Comparison of ENCODE assay signal across 20 mouse cellular contexts in the genomic region with DNA sequence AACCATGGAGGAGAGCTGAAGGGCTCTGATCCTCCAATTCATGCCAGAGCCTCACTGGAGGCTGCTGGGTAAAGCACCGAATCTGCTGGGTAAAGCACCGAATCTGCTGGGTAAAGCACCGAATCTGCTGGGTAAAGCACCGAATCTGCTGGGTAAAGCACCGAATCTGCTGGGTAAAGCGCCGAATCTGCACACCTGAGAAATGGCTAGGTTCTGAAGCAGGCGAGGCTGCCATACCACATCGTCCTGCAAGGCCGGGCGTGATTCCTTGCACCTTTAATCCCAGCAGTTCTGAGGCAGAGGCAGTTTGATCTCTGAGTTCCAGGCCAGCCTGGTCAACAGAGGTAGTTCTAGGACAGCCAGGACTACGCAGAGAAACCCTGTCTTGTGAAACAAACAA. TPM values are rescaled to one million over a fixed set of nuclear protein-coding genes. Genes with fewer than 3 reads are reported as not detected.
"Had no signal": no experiment of that assay in that cellular context is flagged by ENCODE, and none has a peak within 500 bp of the region (broad histone marks: within the 10 kb centered on the region; RNA-seq: fewer than 3 reads in every experiment).

No protein-coding gene starts in this region.

- H3K9me3 ChIP-seq: lung, embryonic 15.5 days; midbrain, embryonic 12.5 days; neural tube, embryonic 12.5 days; stomach, embryonic 15.5 days had no signal

- H3K36me3 ChIP-seq: lung, embryonic 15.5 days; midbrain, embryonic 12.5 days; neural tube, embryonic 12.5 days; stomach, embryonic 15.5 days had no signal

- ATAC-seq: liver, postnatal 0 days; lung, postnatal 0 days; midbrain, embryonic 16.5 days had no signal

- H3K4me3 ChIP-seq: lung, embryonic 15.5 days; megakaryocyte, embryonic 14.5 days; midbrain, embryonic 12.5 days; neural tube, embryonic 12.5 days; stomach, embryonic 15.5 days had no signal

- H3K4me2 ChIP-seq: lung, embryonic 15.5 days; midbrain, embryonic 12.5 days; neural tube, embryonic 12.5 days; stomach, embryonic 15.5 days had no signal

- H3K27ac ChIP-seq: lung, embryonic 15.5 days; macrophage; midbrain, embryonic 12.5 days; neural tube, embryonic 12.5 days; stomach, embryonic 15.5 days; stomach, postnatal 0 days had no signal

- H3K27me3 ChIP-seq: lung, embryonic 15.5 days; midbrain, embryonic 12.5 days; neural tube, embryonic 12.5 days; stomach, embryonic 15.5 days had no signal

- DNase-seq: liver, postnatal 0 days; lung, adult 2 months; lung, postnatal 14 days; lung, postnatal 36 days; midbrain, embryonic 14.5 days; right cerebral cortex, postnatal 14 days; thymus, adult 2 months; thymus, postnatal 25 days; thymus, postnatal 4 days had no signal

- H3K9ac ChIP-seq: liver, postnatal 0 days; lung, embryonic 15.5 days; midbrain, embryonic 12.5 days; neural tube, embryonic 12.5 days; stomach, embryonic 15.5 days had no signal

RNA-seq across cellular contexts. Expression of gene Aipl1, which starts 44.9 kb away (rescaled TPM):
- total RNA-seq: neutrophil, adult 5-6 weeks had no signal

RNA-seq across cellular contexts. Expression of gene Pimreg, which starts 49.4 kb away (rescaled TPM):
- total RNA-seq: monocyte, adult 5-6 weeks; neutrophil, adult 5-6 weeks had no signal
